Mouse (Mus musculus) Patski (cell line): ENCODE results near the gene Sh2b2. TPM values are rescaled to one million over a fixed set of nuclear protein-coding genes. Genes with fewer than 3 reads are reported as not detected.
A peak's percentile ranks its signal among the peaks of the same experiment; 100 is the strongest.

Experiments used
- ATAC-seq: fragments of 100-300 bp; one replicate; pipeline ENCODE4 v1.8.0; 2021
- CTCF ChIA-PET: fragments of 350-600 bp; sonication (Branson Sonifier 250); formaldehyde crosslinking; loops from one replicate; lab custom pipeline; 2022; ENCODE audit warnings: inconsistent platforms; lab: Charles Lee
- POLR2A ChIA-PET: fragments of 350-600 bp; sonication (Branson Sonifier 250); formaldehyde crosslinking; loops from one replicate; lab custom pipeline; 2022; ENCODE audit warnings: antibody characterized with exemption, inconsistent platforms; lab: Charles Lee
- DNase-seq: peaks from one replicate; pipeline ENCODE4 v3.0.0-alpha.2; 2011; ENCODE audit warnings: low read depth, low spot score
- H3K27me3 ChIP-seq: fragments of 371-371 bp; one replicate; pipeline ENCODE4 v1.5.1; 2021
- CTCF ChIP-seq: fragments of 100-300 bp; IDR thresholded peaks from one replicate; pipeline ENCODE4 v1.5.1; 2021
- in situ Hi-C: fragments of 300-500 bp; cut with MboI; formaldehyde crosslinking; loops from 3 replicates; pipeline ENCODE4 v1.11.1; 2018; ENCODE audit warnings: low pct_unique_long_range_greater_than_20kb, mixed read lengths
- polyA plus RNA-seq: library from polyadenylated mRNA; unstranded; gene quantifications from one replicate; pipeline ENCODE4 v1.2.3, GENCODE M21; 2021

Sh2b2 gene
- polyA plus RNA-seq, 1 experiment from 2014 or later = 8.3 TPM

- CTCF ChIA-PET = interaction anchor here (8.3 kb wide), 1 partner anchor 14 kb away, joined by 34 read pairs; no protein-coding TSS in a partner anchor
- DNase-seq (no peak), ATAC-seq (no peak)
- POLR2A ChIA-PET = interaction anchor here (0.6 kb wide), 1 partner anchor 42 kb away, joined by 3 read pairs; no protein-coding TSS in a partner anchor
- in situ Hi-C loops = no loop called here
- H3K27me3 ChIP-seq = no peaks in the 10 kb centered on the region
- TF ChIP-seq CTCF = no peak
These were observed 73.4 kb downstream of the Sh2b2 start for GRCm38 (mm10) chr5:136172939-136173338.

- H3K27me3 ChIP-seq = no peaks in the 10 kb centered on the region
- POLR2A ChIA-PET = no interaction called here
- DNase-seq (peak; percentile 78), ATAC-seq (peak; percentile 32)
- no peak for TF ChIP-seq CTCF
- CTCF ChIA-PET = interaction anchor here (1.2 to 8.3 kb wide), 4 partner anchors 9 to 38 kb away, joined by 3 to 34 read pairs (median 4); no protein-coding TSS in a partner anchor
- in situ Hi-C loops = no loop called here
These were observed 74.7 kb downstream of the Sh2b2 start for GRCm38 (mm10) chr5:136171363-136172341.

DNA sequence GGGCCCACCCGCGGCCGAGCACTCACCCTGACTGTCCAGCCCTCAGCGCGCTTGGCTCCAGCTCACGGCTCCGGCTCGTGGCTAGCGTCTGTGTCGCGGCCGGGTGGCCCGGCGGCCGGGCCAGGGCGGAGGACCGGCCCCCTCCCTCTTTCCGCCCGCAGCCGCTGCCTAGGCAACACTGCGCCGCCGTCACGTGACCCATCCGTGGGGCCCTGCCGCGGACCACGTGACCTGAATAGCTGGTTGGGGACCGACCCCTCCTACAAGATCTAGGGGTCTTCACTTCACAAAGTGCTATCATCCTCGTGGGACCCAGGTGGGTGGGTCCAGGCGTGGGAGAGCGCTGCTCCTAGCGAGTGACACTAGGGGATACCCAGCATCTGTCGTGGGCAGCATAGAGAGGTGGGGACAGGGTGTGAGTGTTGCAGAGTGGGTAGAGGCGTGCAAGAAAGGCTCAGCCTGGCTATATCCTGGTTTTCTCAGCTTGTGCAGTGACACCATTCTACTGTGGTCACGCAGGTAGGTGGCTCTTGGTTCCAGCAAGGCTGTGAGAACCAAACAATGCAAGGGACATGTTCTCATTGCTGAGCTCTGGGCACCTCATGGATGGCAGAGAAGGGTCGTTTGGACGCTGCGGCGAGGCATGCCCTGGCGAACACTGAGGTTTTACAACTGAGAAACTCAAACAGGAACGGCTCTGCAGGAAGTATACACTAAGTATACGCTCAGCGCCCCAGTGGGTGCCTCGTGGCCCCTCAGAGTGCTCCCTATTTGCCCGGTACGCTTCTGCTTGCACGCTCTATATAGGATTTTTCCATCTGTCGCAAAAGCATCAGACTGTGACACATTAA lies 75.6 kb downstream of the Sh2b2 start, which contains the start of gene Orai2:
TSS of gene Orai2 (minus strand) at position 202 of the 851 bp plus-strand sequence.
- ChIA-PET CTCF (interaction anchor here (1.3 to 8.3 kb wide), 3 partner anchors 10 to 37 kb away, joined by 4 to 34 read pairs (median 4); no protein-coding TSS in a partner anchor), POLR2A (interaction anchor here (0.6 to 1.2 kb wide), 7 partner anchors 10 to 380 kb away, joined by 3 to 8 read pairs (median 3); no protein-coding TSS in a partner anchor)
- ATAC-seq = peak; percentile 72
- no peak for TF ChIP-seq CTCF
- in situ Hi-C loops = no loop called here
- no peaks in the 10 kb centered on the region for H3K27me3 ChIP-seq
- DNase-seq = no peak

DNA sequence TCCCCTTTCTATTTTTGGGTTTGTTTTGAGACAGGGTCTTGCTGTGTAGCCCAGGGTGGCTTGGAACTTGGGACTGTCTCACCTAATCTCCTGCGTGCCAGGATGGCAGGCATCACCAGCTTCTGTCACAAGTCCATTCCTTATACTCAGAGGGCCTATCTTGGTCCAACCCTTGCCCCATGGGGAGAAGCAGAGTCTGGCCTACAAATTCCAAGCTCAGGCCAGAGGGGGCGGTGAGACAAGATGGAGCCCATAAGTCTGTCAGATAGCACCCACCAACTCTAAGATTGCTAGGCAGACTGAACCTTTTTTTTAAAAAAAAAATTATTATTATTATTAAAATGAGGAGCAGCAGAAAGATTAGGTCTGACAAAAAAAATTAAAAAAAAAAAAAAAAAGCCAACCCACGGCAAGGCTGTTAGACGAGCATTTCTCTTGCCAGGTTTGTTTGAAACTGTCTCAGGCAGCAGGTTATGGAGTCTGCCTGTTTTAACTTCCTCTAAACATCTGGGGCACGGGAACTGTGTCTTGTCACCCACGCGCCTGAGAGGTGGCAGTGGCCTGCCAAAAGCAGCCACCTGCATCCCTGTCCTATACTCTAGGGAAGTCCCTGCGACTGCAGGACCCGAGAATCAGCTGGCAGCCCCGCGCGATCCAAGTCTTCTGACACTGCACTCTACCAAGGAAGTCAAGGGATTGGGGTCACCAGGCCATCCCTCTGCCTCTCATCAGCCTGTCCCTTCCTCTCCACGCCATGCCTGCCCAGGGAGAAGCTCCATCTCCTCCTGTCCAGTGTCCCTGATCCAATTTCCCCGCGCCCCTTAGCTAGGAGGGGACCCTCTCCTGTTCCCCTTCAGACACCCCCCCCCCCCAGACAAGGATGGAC lies 76.5 kb downstream of the Sh2b2 start:
- no peaks in the 10 kb centered on the region for H3K27me3 ChIP-seq
- POLR2A ChIA-PET = interaction anchor here (0.6 to 1.2 kb wide), 8 partner anchors 10 to 381 kb away, joined by 3 to 8 read pairs (median 3); partner anchors contain the start of genes Alkbh4 and Lrwd1
- in situ Hi-C loops = no loop called here
- DNase-seq = no peak
- TF ChIP-seq CTCF = no peak
- CTCF ChIA-PET = interaction anchor here (1.3 to 8.3 kb wide), 3 partner anchors 17 to 54 kb away, joined by 3 to 34 read pairs (median 3); partner anchors contain the start of gene Polr2j
- peak; percentile 7 for ATAC-seq

Other genes starting within 250 kb of the Sh2b2 start
- gene Upk3b, start 208.1 kb downstream of the Sh2b2 start, polyA plus RNA-seq = 0.95 TPM
- gene Upk3bl, start 192.1 kb downstream of the Sh2b2 start, polyA plus RNA-seq = 5.7 TPM
- 8.7 TPM for gene Rasa4, start 162.6 kb downstream of the Sh2b2 start, polyA plus RNA-seq
- 147 TPM for gene Polr2j, start 129.9 kb downstream of the Sh2b2 start, polyA plus RNA-seq
- 37.3 TPM for gene Lrwd1, start 110.5 kb downstream of the Sh2b2 start, polyA plus RNA-seq
- gene Alkbh4, start 110.4 kb downstream of the Sh2b2 start, polyA plus RNA-seq = 11.2 TPM
- gene Orai2, start 75.8 kb downstream of the Sh2b2 start, polyA plus RNA-seq = 40.0 TPM
- 63.4 TPM for gene Prkrip1, start 47.6 kb downstream of the Sh2b2 start, polyA plus RNA-seq